Mouse (Mus musculus): ENCODE results near the gene Anks6. TPM values are rescaled to one million over a fixed set of nuclear protein-coding genes. Genes with fewer than 3 reads are reported as not detected.

The Anks6 gene
- polyA plus RNA-seq, 1 experiment, result 2.5 TPM

DNA sequence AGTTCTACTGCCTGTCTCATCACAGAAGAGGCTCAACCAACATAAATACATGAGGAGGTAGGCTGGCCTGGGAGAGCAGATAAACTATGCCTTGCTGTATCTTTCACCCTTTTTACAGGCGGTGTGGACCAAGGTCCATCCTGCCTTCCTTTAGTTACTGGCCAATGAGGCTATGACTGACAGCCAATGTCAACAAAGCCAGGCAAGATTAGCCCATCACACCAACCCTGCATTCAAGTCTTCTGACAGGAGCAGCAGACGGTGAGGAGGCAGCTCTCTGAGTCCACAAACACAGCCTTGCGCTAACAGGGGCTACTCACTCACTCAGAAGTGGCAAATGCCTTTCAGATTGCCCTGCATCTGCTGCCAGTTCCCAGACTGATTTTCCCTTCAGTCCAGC lies 69.0 kb downstream of the Anks6 start:
- WGBS, result 81% methylated on average over 3 of the region's 3 CpGs
- Histone ChIP-seq H3K4me3 (ENCODE audit: control insufficient read depth, insufficient read depth, low read length) (no peak overlapping the region), H3K27ac (ENCODE audit: control insufficient read depth, insufficient read depth, low read length) (no peak overlapping the region), H3K27me3 (ENCODE audit: control insufficient read depth, insufficient read depth, low read length) (peaks cover 17% of the 10 kb centered on the region), H3K36me3 (ENCODE audit: control insufficient read depth, insufficient read depth, low read length) (no peaks in the 10 kb centered on the region), H3K4me1 (replicated peaks; ENCODE audit: control insufficient read depth, insufficient read depth, low read length) (peaks cover 27% of the 10 kb centered on the region)
- no peak for DNase-seq
- TF ChIP-seq CTCF (IDR thresholded peaks at IDR 0.05; ENCODE audit: borderline replicate concordance, control insufficient read depth, extremely low read depth, insufficient read depth, low read length, poor library complexity), result no peak
- TF ChIP-seq POLR2A (IDR thresholded peaks at IDR 0.05; ENCODE audit: control insufficient read depth, extremely low read depth, insufficient read depth, low read length, poor library complexity), result no peak

DNA sequence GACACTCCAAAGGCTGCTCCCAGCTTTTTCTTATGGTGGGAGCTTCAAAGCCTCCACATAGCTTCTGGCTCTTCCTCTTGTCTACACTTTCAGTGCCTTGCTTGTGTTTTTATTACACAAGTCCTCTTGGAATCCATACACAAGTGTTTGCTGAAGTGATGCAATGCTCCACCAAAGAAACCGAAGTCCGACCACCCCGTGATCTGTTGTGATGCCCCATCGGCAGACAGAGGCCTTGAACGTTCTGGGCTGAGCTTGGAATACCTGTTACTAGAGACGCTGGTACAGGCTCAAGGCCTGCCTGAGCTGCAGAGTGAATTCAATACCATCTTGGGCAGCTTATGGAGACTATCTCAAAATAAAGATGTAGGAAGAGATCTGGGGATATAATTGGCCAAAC lies 69.4 kb downstream of the Anks6 start:
- TF ChIP-seq POLR2A (IDR thresholded peaks at IDR 0.05; ENCODE audit: control insufficient read depth, extremely low read depth, insufficient read depth, low read length, poor library complexity) (no peak), CTCF (IDR thresholded peaks at IDR 0.05; ENCODE audit: borderline replicate concordance, control insufficient read depth, extremely low read depth, insufficient read depth, low read length, poor library complexity) (no peak)
- Histone ChIP-seq H3K27ac (ENCODE audit: control insufficient read depth, insufficient read depth, low read length) (no peak overlapping the region), H3K27me3 (ENCODE audit: control insufficient read depth, insufficient read depth, low read length) (peaks cover 17% of the 10 kb centered on the region), H3K4me1 (replicated peaks; ENCODE audit: control insufficient read depth, insufficient read depth, low read length) (peaks cover 27% of the 10 kb centered on the region), H3K36me3 (ENCODE audit: control insufficient read depth, insufficient read depth, low read length) (no peaks in the 10 kb centered on the region), H3K4me3 (ENCODE audit: control insufficient read depth, insufficient read depth, low read length) (no peak overlapping the region)
- DNase-seq, result no peak
- 93% methylated on average over 6 of the region's 6 CpGs for WGBS

DNA sequence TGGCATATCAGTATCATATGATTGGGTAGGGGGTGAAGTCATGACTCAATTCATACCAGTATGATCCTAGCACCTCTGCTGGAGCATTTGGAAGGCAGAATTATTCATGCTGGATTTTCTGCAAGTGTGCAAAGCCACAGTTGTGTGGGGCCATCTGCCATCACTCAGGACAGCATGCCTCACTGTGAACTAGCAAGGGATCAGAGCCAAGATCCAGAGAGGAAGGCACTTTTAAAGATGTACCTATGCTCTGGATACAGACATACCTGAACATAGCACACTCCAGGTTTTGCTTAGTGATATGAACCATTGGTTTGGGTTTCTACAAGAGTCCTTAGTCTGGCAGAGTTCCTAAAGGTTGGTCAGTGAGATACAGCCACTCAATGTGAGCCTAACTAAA lies 71.2 kb downstream of the Anks6 start:
- no peak overlapping the region for H3K4me3 ChIP-seq (ENCODE audit: control insufficient read depth, insufficient read depth, low read length)
- DNase-seq, result no peak
- no peak for TF ChIP-seq POLR2A (IDR thresholded peaks at IDR 0.05; ENCODE audit: control insufficient read depth, extremely low read depth, insufficient read depth, low read length, poor library complexity)
- TF ChIP-seq CTCF (IDR thresholded peaks at IDR 0.05; ENCODE audit: borderline replicate concordance, control insufficient read depth, extremely low read depth, insufficient read depth, low read length, poor library complexity), result no peak
- peaks cover 19% of the 10 kb centered on the region for H3K4me1 ChIP-seq (replicated peaks; ENCODE audit: control insufficient read depth, insufficient read depth, low read length)
- no peaks in the 10 kb centered on the region for H3K36me3 ChIP-seq (ENCODE audit: control insufficient read depth, insufficient read depth, low read length)
- no peak overlapping the region for H3K27ac ChIP-seq (ENCODE audit: control insufficient read depth, insufficient read depth, low read length)
- H3K27me3 ChIP-seq (ENCODE audit: control insufficient read depth, insufficient read depth, low read length), result peaks cover 11% of the 10 kb centered on the region

DNA sequence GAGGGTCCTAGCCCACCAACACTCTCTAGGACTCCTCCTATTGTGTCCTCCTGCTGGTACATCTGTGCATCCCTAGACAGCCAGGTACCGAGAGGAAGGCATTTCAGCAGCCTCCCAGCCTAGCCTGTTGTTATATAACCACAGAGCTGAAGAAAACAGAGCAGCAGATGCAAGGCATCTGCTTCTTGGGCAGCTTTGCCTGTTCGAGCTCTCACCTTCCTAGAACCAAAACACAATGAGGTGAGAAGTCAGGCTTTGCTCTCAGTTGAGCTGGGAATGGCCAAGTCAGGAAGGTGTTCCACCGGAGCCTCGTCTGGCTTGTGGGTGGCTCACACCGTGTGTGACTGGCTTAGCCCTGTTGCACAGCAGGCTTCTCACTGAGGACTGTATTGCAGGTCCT lies 74.3 kb downstream of the Anks6 start:
- 69% methylated on average over 5 of the region's 5 CpGs for WGBS
- no peaks in the 10 kb centered on the region for H3K4me1 ChIP-seq (replicated peaks; ENCODE audit: control insufficient read depth, insufficient read depth, low read length)
- no peak overlapping the region for H3K4me3 ChIP-seq (ENCODE audit: control insufficient read depth, insufficient read depth, low read length)
- no peaks in the 10 kb centered on the region for H3K36me3 ChIP-seq (ENCODE audit: control insufficient read depth, insufficient read depth, low read length)
- no peak for TF ChIP-seq POLR2A (IDR thresholded peaks at IDR 0.05; ENCODE audit: control insufficient read depth, extremely low read depth, insufficient read depth, low read length, poor library complexity)
- TF ChIP-seq CTCF (IDR thresholded peaks at IDR 0.05; ENCODE audit: borderline replicate concordance, control insufficient read depth, extremely low read depth, insufficient read depth, low read length, poor library complexity), result no peak
- no peaks in the 10 kb centered on the region for H3K27me3 ChIP-seq (ENCODE audit: control insufficient read depth, insufficient read depth, low read length)
- no peak for DNase-seq
- H3K27ac ChIP-seq (ENCODE audit: control insufficient read depth, insufficient read depth, low read length), result no peak overlapping the region

DNA sequence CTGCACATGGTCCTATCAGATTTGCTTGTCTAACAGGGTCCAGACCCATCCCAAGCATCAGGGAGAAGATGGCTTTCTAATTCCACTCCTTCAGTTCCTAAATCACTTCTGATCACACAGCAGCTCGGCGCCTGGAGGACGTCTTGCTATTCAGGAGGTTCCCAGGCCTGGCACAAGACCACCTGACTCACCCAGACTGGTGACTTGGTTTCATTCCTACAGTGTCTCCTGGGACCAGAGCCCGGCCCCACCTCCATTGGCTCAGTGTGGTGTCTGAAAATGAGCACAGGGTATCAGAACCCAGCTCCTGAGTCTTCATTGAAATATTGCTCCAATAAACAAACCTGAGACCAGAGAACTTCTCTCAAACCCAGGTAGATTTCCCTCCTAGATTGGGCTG lies 75.1 kb downstream of the Anks6 start:
- no peak for DNase-seq
- Histone ChIP-seq H3K36me3 (ENCODE audit: control insufficient read depth, insufficient read depth, low read length) (no peaks in the 10 kb centered on the region), H3K4me3 (ENCODE audit: control insufficient read depth, insufficient read depth, low read length) (no peak overlapping the region), H3K27ac (ENCODE audit: control insufficient read depth, insufficient read depth, low read length) (no peak overlapping the region), H3K27me3 (ENCODE audit: control insufficient read depth, insufficient read depth, low read length) (no peaks in the 10 kb centered on the region), H3K4me1 (replicated peaks; ENCODE audit: control insufficient read depth, insufficient read depth, low read length) (no peaks in the 10 kb centered on the region)
- 90% methylated on average over 4 of the region's 4 CpGs for WGBS
- TF ChIP-seq CTCF (IDR thresholded peaks at IDR 0.05; ENCODE audit: borderline replicate concordance, control insufficient read depth, extremely low read depth, insufficient read depth, low read length, poor library complexity), result no peak

DNA sequence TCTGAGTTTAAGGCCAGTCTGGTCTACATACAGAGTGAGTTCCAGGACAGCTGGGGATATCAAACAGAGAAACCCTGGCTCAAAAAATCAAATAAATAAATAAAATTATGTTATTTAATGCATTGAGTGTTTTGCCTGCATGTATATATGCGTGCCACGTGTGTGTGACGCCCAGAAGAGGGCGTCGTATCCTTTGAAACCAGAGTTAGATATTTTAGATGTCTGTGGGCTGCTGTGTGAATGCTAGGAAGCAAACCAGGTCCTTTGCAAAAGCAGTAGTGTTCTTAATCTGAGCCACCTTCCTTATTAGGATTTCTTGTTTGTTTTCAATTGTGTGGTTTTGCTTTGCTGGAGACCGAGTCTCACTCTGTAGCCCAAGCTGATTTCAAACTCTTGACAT lies 78.9 kb downstream of the Anks6 start:
- H3K27ac ChIP-seq (ENCODE audit: control insufficient read depth, insufficient read depth, low read length), result no peak overlapping the region
- peak; percentile 23 for DNase-seq
- no peaks in the 10 kb centered on the region for H3K4me1 ChIP-seq (replicated peaks; ENCODE audit: control insufficient read depth, insufficient read depth, low read length)
- no peak for TF ChIP-seq POLR2A (IDR thresholded peaks at IDR 0.05; ENCODE audit: control insufficient read depth, extremely low read depth, insufficient read depth, low read length, poor library complexity)
- no peak for TF ChIP-seq CTCF (IDR thresholded peaks at IDR 0.05; ENCODE audit: borderline replicate concordance, control insufficient read depth, extremely low read depth, insufficient read depth, low read length, poor library complexity)
- no peaks in the 10 kb centered on the region for H3K36me3 ChIP-seq (ENCODE audit: control insufficient read depth, insufficient read depth, low read length)
- H3K4me3 ChIP-seq (ENCODE audit: control insufficient read depth, insufficient read depth, low read length), result no peak overlapping the region
- WGBS, result 85% methylated on average over 6 of the region's 6 CpGs
- H3K27me3 ChIP-seq (ENCODE audit: control insufficient read depth, insufficient read depth, low read length), result no peaks in the 10 kb centered on the region

DNA sequence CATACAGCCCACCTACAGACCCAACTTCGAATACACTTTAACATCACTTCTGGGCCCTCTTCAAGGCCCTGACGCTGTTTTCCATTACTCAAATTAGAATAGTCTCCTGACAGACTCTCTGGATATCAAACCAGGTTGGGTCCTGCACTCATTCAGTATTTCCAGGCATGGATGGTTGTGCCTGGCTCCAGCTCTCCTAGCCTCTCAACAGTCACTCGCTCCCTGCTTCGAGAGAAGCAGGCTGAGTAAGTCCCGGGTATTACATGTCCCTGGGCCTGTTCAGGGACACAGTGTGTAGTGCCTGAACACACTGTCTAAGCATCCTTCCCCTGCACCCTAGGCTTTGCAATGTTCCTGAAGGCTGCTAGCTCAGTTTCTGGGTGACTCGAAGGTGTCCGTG lies 80.1 kb downstream of the Anks6 start:
- TF ChIP-seq POLR2A (IDR thresholded peaks at IDR 0.05; ENCODE audit: control insufficient read depth, extremely low read depth, insufficient read depth, low read length, poor library complexity) (no peak), CTCF (IDR thresholded peaks at IDR 0.05; ENCODE audit: borderline replicate concordance, control insufficient read depth, extremely low read depth, insufficient read depth, low read length, poor library complexity) (no peak)

More for the DNA sequence above, 80.1 kb downstream of the Anks6 start:
- H3K36me3 ChIP-seq (ENCODE audit: control insufficient read depth, insufficient read depth, low read length), result no peaks in the 10 kb centered on the region
- no peaks in the 10 kb centered on the region for H3K4me1 ChIP-seq (replicated peaks; ENCODE audit: control insufficient read depth, insufficient read depth, low read length)
- no peak overlapping the region for H3K4me3 ChIP-seq (ENCODE audit: control insufficient read depth, insufficient read depth, low read length)
- 97% methylated on average over 7 of the region's 7 CpGs for WGBS
- no peaks in the 10 kb centered on the region for H3K27me3 ChIP-seq (ENCODE audit: control insufficient read depth, insufficient read depth, low read length)
- no peak for DNase-seq
- H3K27ac ChIP-seq (ENCODE audit: control insufficient read depth, insufficient read depth, low read length), result no peak overlapping the region

Measured in thymus, adult 2 months (tissue).